Mouse (Mus musculus) intestine, postnatal 0 days (tissue): ENCODE measurements around the gene Chga. TPM values are rescaled to one million over a fixed set of nuclear protein-coding genes. Genes with fewer than 3 reads are reported as not detected.

Experiments used
- ATAC-seq: fragments of 200-750 bp; cut with Nextera tagmentation; 2 replicates; pipeline ENCODE4 v1.8.0; 2017; ENCODE audit warnings: mild to moderate bottlenecking, moderate TSS enrichment, moderate library complexity
- H3K27ac ChIP-seq: fragments of 300-500 bp; sonication (generic); 2 replicates; pipeline ENCODE4 v1.5.1; 2014; ENCODE audit warnings: mild to moderate bottlenecking, low read depth, low read length, moderate library complexity
- H3K27me3 ChIP-seq: fragments of 300-500 bp; sonication (generic); replicated peaks from 2 replicates; pipeline ENCODE4 v1.6.1; 2014; ENCODE audit warnings: low read length, mixed read lengths; ENCODE audit not compliant: control insufficient read depth, insufficient read depth
- H3K36me3 ChIP-seq: fragments of 300-500 bp; sonication (generic); 2 replicates; pipeline ENCODE4 v1.6.1; 2014; ENCODE audit warnings: mild to moderate bottlenecking, moderate library complexity; ENCODE audit not compliant: control insufficient read depth, insufficient read depth
- H3K4me1 ChIP-seq: fragments of 300-500 bp; sonication (generic); replicated peaks from 2 replicates; pipeline ENCODE4 v1.6.1; 2014; ENCODE audit warnings: antibody characterized with exemption, low read length, mixed read lengths; ENCODE audit not compliant: control insufficient read depth, insufficient read depth
- H3K4me2 ChIP-seq: fragments of 300-500 bp; sonication (generic); replicated peaks from 2 replicates; pipeline ENCODE4 v1.6.1; 2014; ENCODE audit warnings: low read depth, mild to moderate bottlenecking, moderate library complexity
- H3K4me3 ChIP-seq: fragments of 300-500 bp; sonication (generic); 2 replicates; pipeline ENCODE4 v1.5.1; 2014; ENCODE audit warnings: low read depth, low read length
- H3K9ac ChIP-seq: fragments of 300-500 bp; sonication (generic); 2 replicates; pipeline ENCODE4 v1.6.1; 2014; ENCODE audit warnings: mild to moderate bottlenecking, low read depth, low read length
- H3K9me3 ChIP-seq: fragments of 300-500 bp; sonication (generic); 2 replicates; pipeline ENCODE4 v1.6.1; 2016; ENCODE audit warnings: mixed run types; ENCODE audit not compliant: control insufficient read depth
- CTCF ChIP-seq: sonication (generic); IDR thresholded peaks from 2 replicates; pipeline ENCODE4 v1.5.1; 2016; ENCODE audit warnings: low read depth, mild to moderate bottlenecking, control low read depth, antibody characterized with exemption, moderate library complexity
- WGBS: fragments of 180-500 bp; shearing (Covaris S2); extraction: QIAGEN DNeasy Blood & Tissue Kit; methylation state at CpG from one replicate; pipeline ENCODE4 v1.1.7; 2014; 5-methylcytosine and 5-hydroxymethylcytosine counted together
- polyA plus RNA-seq: library from polyadenylated mRNA; unstranded; fragments of >200 nt; fragmentation: Nextera tagmentation; extraction: Ambion mirVana; gene quantifications from 2 replicates; pipeline ENCODE4 v1.2.1, GENCODE M21; 2015

The Chga gene
- polyA plus RNA-seq, 1 experiment from 2014 or later, result 41.5 TPM

- no peak overlapping the region for H3K4me2 ChIP-seq
- 69% methylated on average over 6 of the region's 6 CpGs for WGBS
These were observed 2.8 kb upstream of the Chga start for GRCm38 (mm10) chr12:102552001-102552400.

GRCm38 (mm10) chr12:102553705-102554275, 979 bp upstream of the Chga start:
- peaks cover 28% of the 10 kb centered on the region for H3K27me3 ChIP-seq
- H3K9me3 ChIP-seq, result no peaks in the 10 kb centered on the region
- 77% methylated on average over 14 of the region's 14 CpGs for WGBS
- H3K9ac ChIP-seq, result no peak overlapping the region
- H3K36me3 ChIP-seq, result no peaks in the 10 kb centered on the region
- TF ChIP-seq CTCF, result no peak
- no peak overlapping the region for H3K27ac ChIP-seq
- H3K4me3 ChIP-seq, result no peak overlapping the region
- no peak for ATAC-seq
- H3K4me1 ChIP-seq, result no peaks in the 10 kb centered on the region
- H3K4me2 ChIP-seq, result no peak overlapping the region

More at GRCm38 (mm10) chr12:102552001-102552400, 2.8 kb upstream of the Chga start:
- peaks cover 28% of the 10 kb centered on the region for H3K27me3 ChIP-seq
- H3K36me3 ChIP-seq, result no peaks in the 10 kb centered on the region
- H3K9me3 ChIP-seq, result no peaks in the 10 kb centered on the region
- no peak overlapping the region for H3K9ac ChIP-seq
- ATAC-seq, result no peak
- no peak for TF ChIP-seq CTCF
- H3K27ac ChIP-seq, result no peak overlapping the region
- H3K4me3 ChIP-seq, result no peak overlapping the region
- no peaks in the 10 kb centered on the region for H3K4me1 ChIP-seq

GRCm38 (mm10) chr12:102555850-102556249, 1.1 kb downstream of the Chga start:
- no peak overlapping the region for H3K4me3 ChIP-seq
- H3K4me2 ChIP-seq, result no peak overlapping the region
- TF ChIP-seq CTCF, result no peak
- H3K4me1 ChIP-seq, result no peaks in the 10 kb centered on the region
- peaks cover 28% of the 10 kb centered on the region for H3K27me3 ChIP-seq
- H3K9me3 ChIP-seq, result no peaks in the 10 kb centered on the region
- no peak for ATAC-seq
- H3K27ac ChIP-seq, result no peak overlapping the region
- H3K9ac ChIP-seq, result no peak overlapping the region
- WGBS, result 58% methylated on average over 3 of the region's 3 CpGs
- no peaks in the 10 kb centered on the region for H3K36me3 ChIP-seq

- 84% methylated on average over 5 of the region's 5 CpGs for WGBS
- Histone ChIP-seq H3K27me3 (peaks cover 23% of the 10 kb centered on the region), H3K4me2 (no peak overlapping the region), H3K4me3 (no peak overlapping the region), H3K4me1 (no peaks in the 10 kb centered on the region), H3K9ac (no peak overlapping the region), H3K27ac (no peak overlapping the region), H3K9me3 (no peaks in the 10 kb centered on the region), H3K36me3 (no peaks in the 10 kb centered on the region)
- no peak for TF ChIP-seq CTCF
- ATAC-seq, result no peak
These were observed 2.6 kb downstream of the Chga start for GRCm38 (mm10) chr12:102557372-102557771.

GRCm38 (mm10) chr12:102565086-102565485, 10.3 kb downstream of the Chga start:
- Histone ChIP-seq H3K27ac (peak overlapping the region; percentile 54; the same call in 1 of the 2 replicates), H3K9ac (no peak overlapping the region), H3K27me3 (no peaks in the 10 kb centered on the region), H3K9me3 (no peaks in the 10 kb centered on the region), H3K4me2 (0 out of 2 replicates have a peak overlapping the region, but pooled peaks have one; percentile 6), H3K4me1 (peaks cover 6% of the 10 kb centered on the region), H3K4me3 (no peak overlapping the region), H3K36me3 (peaks cover 16% of the 10 kb centered on the region)
- 46% methylated on average over 6 of the region's 6 CpGs for WGBS
- no peak for TF ChIP-seq CTCF
- ATAC-seq, result peak; percentile 50; the same call in 1 of the 2 replicates

- H3K36me3 ChIP-seq, result peaks cover 34% of the 10 kb centered on the region
- H3K9ac ChIP-seq, result no peak overlapping the region
- H3K4me3 ChIP-seq, result no peak overlapping the region
- peaks cover 6% of the 10 kb centered on the region for H3K4me1 ChIP-seq
- H3K27me3 ChIP-seq, result no peaks in the 10 kb centered on the region
- no peak overlapping the region for H3K4me2 ChIP-seq
- 60% methylated on average over 2 of the region's 2 CpGs for WGBS
- no peak for TF ChIP-seq CTCF
- no peaks in the 10 kb centered on the region for H3K9me3 ChIP-seq
- no peak for ATAC-seq
- no peak overlapping the region for H3K27ac ChIP-seq
These were observed 12.2 kb downstream of the Chga start for GRCm38 (mm10) chr12:102566951-102567350.
